Mouse (Mus musculus) forebrain, embryonic 14.5 days (tissue): ENCODE data around the gene Cbll1. TPM values are rescaled to one million over a fixed set of nuclear protein-coding genes. Genes with fewer than 3 reads are reported as not detected.

Experiments used
- polyA plus RNA-seq: library from polyadenylated mRNA; unstranded; fragments of >200 nt; fragmentation: Nextera tagmentation; extraction: Ambion mirVana; gene quantifications from 2 replicates; pipeline ENCODE4 v1.2.1, GENCODE M21; 2014

Cbll1 gene
- polyA plus RNA-seq, 1 experiment from 2014 or later, result 20.3 TPM

Other genes with a start within 250 kb of the Cbll1 start
- 13.6 and 17.5 TPM in 2 replicates for gene Lamb1, start 234.4 kb downstream of the Cbll1 start, polyA plus RNA-seq
- 121 and 135 TPM in 2 replicates for gene Dld, start 148.2 kb downstream of the Cbll1 start, polyA plus RNA-seq
- 0.07 and 0.17 TPM in 2 replicates for gene Slc26a3, start 108.7 kb downstream of the Cbll1 start, polyA plus RNA-seq
- gene Slc26a4, start 60.4 kb upstream of the Cbll1 start, polyA plus RNA-seq, result 0.09 TPM in 1 of 2 replicates, not detected in the other
- 27.8 and 32.7 TPM in 2 replicates for gene Bcap29, start 135.0 kb upstream of the Cbll1 start, polyA plus RNA-seq
- gene Dus4l, start 155.2 kb upstream of the Cbll1 start, polyA plus RNA-seq, result 6.3 and 9.6 TPM in 2 replicates
- gene Cog5, start 155.3 kb upstream of the Cbll1 start, polyA plus RNA-seq, result 25.1 and 26.3 TPM in 2 replicates
- gene Gpr22, start 214.3 kb upstream of the Cbll1 start, polyA plus RNA-seq, result 10.8 and 13.0 TPM in 2 replicates